Mouse (Mus musculus) lung, postnatal 0 days (tissue): Measurements from ENCODE around the gene Yy1.

Experiments used
- CTCF ChIP-seq: IDR thresholded peaks from 2 replicates; pipeline ENCODE4 v1.5.1; 2016; ENCODE audit warnings: antibody characterized with exemption, mild to moderate bottlenecking
- EP300 ChIP-seq: IDR thresholded peaks from 2 replicates; pipeline ENCODE4 v1.6.1; 2016; ENCODE audit warnings: antibody characterized with exemption, mild to moderate bottlenecking, control low read depth

GRCm38 (mm10) chr12:108755141-108755540, 37.6 kb upstream of the Yy1 start:
- TF ChIP-seq EP300 (no peak), CTCF (no peak)
